Mouse (Mus musculus): ENCODE results near the gene Rcvrn.
A peak's percentile ranks its signal among the peaks of the same experiment; 100 is the strongest.

Rcvrn gene

GRCm38 (mm10) chr11:67694703-67695376, at the start of gene Rcvrn:
TSS of gene Rcvrn (plus strand) at chr11:67695326.
- DNase-seq: no peak

DNA sequence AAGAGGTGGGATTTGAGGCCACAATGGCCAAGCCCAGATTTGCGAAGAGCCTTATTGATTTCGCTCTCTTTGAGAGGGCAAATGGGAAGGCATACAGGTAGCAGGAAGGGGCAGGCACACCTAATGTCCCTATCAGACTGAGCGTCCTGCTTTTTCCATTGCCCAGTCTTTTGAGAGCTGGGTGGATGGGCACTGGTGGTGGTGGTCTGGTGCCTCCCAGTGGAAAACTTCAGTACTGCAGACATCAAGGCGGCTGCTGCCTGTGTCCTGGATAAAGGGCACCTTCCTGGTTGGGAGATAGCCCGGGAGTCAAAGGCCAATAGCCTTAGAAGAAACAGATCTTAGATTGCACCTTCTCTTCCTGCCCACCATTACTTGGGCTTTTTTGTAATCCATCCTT, 47.4 kb upstream of the Rcvrn start:
- DNase-seq: peak; percentile 80

- no peak for DNase-seq
Measured at GRCm38 (mm10) chr11:67648651-67649407, 46.3 kb upstream of the Rcvrn start.

- no peak for DNase-seq
Measured at GRCm38 (mm10) chr11:67649971-67650707, 45.0 kb upstream of the Rcvrn start.

- no peak for DNase-seq
Measured at GRCm38 (mm10) chr11:67651731-67652130, 43.4 kb upstream of the Rcvrn start.

DNA sequence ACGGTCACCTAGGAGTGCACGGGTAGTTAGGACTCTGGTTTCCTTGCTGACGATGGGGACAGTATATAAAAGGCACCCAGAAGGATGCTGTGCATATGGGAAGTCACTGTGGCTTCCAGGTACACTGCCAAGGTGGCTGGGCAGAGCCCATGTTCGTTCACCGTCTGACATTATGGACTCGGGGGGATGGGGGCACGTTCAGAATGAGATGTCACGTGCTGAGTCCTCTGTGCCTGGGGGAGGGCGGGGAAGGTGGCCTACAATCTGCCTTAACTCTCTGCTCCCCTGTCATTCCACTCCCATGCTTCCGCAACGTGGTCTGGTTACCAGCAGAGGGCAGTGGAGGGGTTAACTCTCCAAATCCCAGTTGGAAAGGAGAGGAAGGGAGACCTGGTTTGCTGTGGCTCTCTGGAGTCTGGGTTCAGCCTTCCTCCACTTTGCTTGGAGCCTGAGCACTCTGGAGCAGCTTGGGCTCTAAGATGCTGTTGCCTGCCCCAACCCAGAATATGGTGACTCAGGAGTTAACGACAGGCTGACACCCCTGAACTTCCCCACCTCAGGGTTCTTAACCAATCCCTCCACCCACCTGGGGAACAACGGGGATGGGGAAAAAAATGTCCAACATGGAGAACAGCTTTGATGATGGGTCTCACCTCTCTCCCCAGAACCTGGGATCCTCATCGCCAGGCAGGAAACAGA, 42.8 kb upstream of the Rcvrn start:
- peak; percentile 80 for DNase-seq

DNA sequence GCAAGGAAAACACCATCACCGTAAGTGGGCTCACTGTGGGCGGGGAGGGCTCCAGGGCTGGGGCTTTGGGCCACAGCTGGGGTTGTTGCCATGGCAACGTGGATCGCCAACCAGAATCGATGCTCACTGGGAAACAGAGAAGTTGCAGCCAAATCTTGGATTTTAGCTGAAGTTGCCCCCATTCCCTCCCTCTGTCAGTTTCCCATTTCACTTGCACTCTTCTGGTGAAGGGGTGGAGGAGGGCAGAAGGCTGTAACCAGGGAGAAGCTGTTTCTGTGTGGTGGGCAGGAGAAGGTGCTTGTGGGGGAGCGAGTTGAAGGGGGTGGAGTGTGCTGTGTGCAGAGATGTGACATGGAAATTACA, 42.3 kb upstream of the Rcvrn start:
- peak; percentile 41 for DNase-seq

- no peak for DNase-seq
Measured at GRCm38 (mm10) chr11:67653521-67654090, 41.5 kb upstream of the Rcvrn start.

- no peak for DNase-seq
Measured at GRCm38 (mm10) chr11:67654514-67654913, 40.6 kb upstream of the Rcvrn start.

- DNase-seq: peak; percentile 60
Measured at GRCm38 (mm10) chr11:67655236-67655959, 39.7 kb upstream of the Rcvrn start.

DNA sequence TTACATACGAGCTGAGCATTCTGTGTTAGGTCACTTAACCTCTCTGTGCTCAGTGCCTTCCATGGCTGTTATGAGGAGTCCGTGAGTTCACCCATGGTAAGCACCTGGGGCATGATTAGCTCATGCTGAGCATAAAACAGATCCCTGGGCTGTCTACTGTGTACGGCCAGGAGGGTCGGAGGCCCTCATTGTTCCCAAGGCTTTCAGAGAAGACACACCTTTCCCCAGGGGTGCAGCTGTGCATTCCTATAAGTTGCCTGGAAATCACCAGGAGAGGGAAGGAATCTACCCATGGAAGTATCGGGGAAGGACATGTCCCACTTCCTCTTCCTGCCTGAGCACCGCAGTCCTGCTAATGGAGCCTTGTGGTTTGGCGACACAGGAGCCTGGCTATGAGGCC, 38.8 kb upstream of the Rcvrn start:
- DNase-seq: no peak

GRCm38 (mm10) chr11:67656811-67657210, 38.3 kb upstream of the Rcvrn start:
- no peak for DNase-seq

GRCm38 (mm10) chr11:67657685-67658382, 37.3 kb upstream of the Rcvrn start:
- peak; percentile 87 for DNase-seq

- DNase-seq: no peak
Measured at GRCm38 (mm10) chr11:67661465-67661864, 33.7 kb upstream of the Rcvrn start.

DNA sequence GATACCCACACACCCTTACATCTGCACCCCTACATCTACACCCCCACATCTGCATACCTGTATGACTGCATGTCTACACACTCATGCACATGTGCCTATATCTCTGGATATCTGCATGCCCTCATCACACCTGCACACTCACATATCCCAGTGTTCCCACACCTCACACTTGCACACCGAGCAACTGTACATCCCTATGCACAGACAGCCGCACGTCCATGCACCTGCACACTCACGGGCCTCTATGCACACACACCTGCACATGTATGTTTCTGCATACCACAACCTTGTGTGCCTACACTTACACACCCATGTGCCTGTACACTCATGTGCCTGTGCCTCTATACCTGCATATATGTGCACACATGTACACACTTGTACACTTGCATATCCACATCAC, 31.7 kb upstream of the Rcvrn start:
- DNase-seq: no peak

GRCm38 (mm10) chr11:67664261-67664660, 30.9 kb upstream of the Rcvrn start:
- no peak for DNase-seq

DNA sequence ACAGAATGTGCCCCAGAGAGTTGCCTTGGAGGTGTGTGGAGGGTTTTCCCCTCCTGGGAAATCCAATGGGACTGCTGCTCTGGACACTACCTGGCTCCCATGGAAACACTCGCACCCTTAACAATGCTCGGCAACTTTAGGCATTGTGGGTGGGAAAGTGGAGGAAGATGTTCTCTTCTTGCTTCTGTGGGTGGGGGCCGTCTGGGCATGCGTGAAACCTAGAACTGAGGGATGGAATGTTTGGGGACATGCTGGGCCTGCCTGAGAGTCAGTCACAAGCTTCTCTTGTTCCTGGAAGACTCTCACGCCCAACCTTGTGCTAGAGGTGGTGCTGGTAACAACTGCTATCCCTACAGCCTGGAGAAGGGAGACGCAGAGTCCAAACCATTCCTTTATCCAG, 30.2 kb upstream of the Rcvrn start:
- no peak for DNase-seq

DNA sequence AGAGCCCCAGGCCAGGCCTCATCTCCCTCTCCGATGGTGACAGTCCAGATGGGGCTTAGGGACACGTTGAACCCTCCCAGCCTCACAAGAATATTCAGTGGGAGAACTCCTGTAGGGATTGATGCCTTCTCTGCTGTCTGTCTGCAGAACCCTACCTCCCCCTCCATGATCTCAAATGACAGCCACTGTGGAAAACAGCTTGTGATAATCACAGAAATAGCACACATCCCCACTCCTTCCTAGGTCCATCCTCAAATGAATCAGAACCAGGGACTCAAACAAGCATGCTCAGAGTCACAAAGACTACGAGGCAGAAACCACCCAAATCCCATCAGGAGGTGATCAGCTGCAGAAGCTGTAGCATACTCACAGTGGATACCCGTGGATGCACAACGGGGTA, 29.0 kb upstream of the Rcvrn start:
- no peak for DNase-seq

- DNase-seq: no peak
Measured at GRCm38 (mm10) chr11:67667531-67668332, 27.4 kb upstream of the Rcvrn start.

- no peak for DNase-seq
Measured at GRCm38 (mm10) chr11:67668460-67669007, 26.6 kb upstream of the Rcvrn start.

All from retina, postnatal 1 day (tissue).